Mouse (Mus musculus): ENCODE data around the gene Serping1.
"Not testable (repeated sequence)": the region's sequence is repeated elsewhere in the genome, so short reads cannot be mapped to it uniquely, and the experiment has no call there.

DNA sequence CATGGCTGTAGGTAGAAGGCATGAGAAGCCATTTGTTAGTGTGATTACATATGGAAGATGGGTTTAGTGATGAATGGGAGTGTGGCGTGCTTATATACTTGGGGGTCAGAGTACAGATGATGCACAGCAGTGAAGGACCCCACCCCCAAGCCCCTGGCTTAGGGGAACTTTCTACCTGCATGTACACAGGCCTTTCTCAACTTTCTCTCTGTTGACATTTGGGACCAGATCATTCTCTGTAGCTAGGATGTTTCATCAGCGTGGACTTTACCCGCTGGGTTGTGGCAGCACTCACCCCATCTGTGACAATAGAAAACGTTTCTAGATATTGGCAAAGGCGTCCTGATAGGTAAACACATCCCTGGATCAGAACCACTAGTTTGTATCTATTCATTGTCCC lies 26.0 kb upstream of the Serping1 start:
- TF ChIP-seq CTCF (IDR thresholded peaks at IDR 0.05; ENCODE audit: control insufficient read depth, insufficient read depth, insufficient read length); CEBPB (IDR thresholded peaks at IDR 0.05; ENCODE audit: low read depth); FOSL1 (IDR thresholded peaks at IDR 0.05; ENCODE audit: insufficient read depth, low read length, poor library complexity, severe bottlenecking); MAX (IDR thresholded peaks at IDR 0.05); MYOD1 (IDR thresholded peaks at IDR 0.05; ENCODE audit: control insufficient read depth, insufficient read length, low read depth); MYOG (IDR thresholded peaks at IDR 0.05; ENCODE audit: control insufficient read depth, extremely low read depth, insufficient read length); USF1 (IDR thresholded peaks at IDR 0.05; ENCODE audit: low read depth): not testable (repeated sequence)
